Mouse (Mus musculus) lung, postnatal 10 days (tissue): ENCODE results near the gene Gm21891.
"Not testable (repeated sequence)": the region's sequence is repeated elsewhere in the genome, so short reads cannot be mapped to it uniquely, and the experiment has no call there.

Source experiments
- DNase-seq: peaks from one replicate; pipeline ENCODE4 v3.0.0; 2021

The Gm21891 gene

DNA sequence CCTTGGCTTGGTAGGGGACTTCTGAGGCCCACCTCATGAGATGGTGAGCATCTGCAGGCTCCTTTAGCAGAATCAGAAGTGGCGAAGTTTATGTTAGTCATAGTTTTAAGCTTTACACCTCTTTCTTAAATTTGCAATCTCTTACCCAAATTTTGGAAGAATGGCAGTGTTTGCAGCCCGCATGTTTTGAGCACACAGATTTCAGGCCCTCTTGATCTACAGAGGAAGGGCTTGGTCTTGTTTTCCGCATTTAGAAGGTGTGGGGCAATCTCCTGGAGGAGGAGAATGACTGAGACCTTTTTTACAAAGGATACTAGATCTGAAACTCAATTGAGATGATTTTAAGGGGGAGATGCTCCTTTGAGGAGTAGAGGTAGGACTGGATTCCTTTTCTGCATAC lies at the start of gene Gm21891:
Gene Gm21891 (minus strand): TSS at position 101 of the 400 bp plus-strand sequence.
- not testable (repeated sequence) for DNase-seq

- not testable (repeated sequence) for DNase-seq
Observed at GRCm38 (mm10) chrY:13161668-13162067, 28.4 kb upstream of the Gm21891 start, which contains the start of gene Gm21425. Gene Gm21425, plus strand, starts transcription at chrY:13161968.
